Mouse (Mus musculus) layer of hippocampus, adult 11-12 months (tissue): Measurements from ENCODE around the gene Tspan13.

Experiments
- DNase-seq: peaks from one replicate; pipeline ENCODE4 v3.0.0; 2022; ENCODE audit warnings: low spot score

Tspan13 gene

GRCm38 (mm10) chr12:36030660-36031363, 11.5 kb downstream of the Tspan13 start:
- DNase-seq = no peak

GRCm38 (mm10) chr12:36029687-36030086, 12.6 kb downstream of the Tspan13 start:
- DNase-seq = no peak

GRCm38 (mm10) chr12:36028968-36029645, 13.2 kb downstream of the Tspan13 start:
- peak; percentile 28 for DNase-seq

- no peak for DNase-seq
Measured at GRCm38 (mm10) chr12:36027171-36027570, 15.1 kb downstream of the Tspan13 start.

GRCm38 (mm10) chr12:36026126-36026525, 16.2 kb downstream of the Tspan13 start:
- DNase-seq = no peak

DNA sequence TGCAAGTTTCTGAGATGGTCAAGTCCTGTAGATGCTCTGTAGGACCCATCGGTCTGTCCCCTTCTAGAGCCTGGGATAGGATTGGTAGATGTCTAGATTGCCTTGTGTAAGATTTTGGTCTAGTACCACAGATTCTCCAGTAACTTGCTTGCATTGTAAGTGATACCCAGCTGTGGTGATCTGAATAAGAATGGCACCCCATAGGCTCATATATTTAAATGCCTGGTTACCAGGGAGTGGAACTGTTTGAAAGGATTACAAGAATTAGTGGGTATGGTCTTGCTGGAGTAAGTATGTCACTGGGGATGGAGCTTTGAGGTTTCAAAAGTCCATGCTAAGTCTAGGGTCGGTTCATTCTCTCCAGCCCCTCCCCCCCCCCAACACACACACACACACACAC, 21.6 kb downstream of the Tspan13 start:
- DNase-seq = no peak

DNA sequence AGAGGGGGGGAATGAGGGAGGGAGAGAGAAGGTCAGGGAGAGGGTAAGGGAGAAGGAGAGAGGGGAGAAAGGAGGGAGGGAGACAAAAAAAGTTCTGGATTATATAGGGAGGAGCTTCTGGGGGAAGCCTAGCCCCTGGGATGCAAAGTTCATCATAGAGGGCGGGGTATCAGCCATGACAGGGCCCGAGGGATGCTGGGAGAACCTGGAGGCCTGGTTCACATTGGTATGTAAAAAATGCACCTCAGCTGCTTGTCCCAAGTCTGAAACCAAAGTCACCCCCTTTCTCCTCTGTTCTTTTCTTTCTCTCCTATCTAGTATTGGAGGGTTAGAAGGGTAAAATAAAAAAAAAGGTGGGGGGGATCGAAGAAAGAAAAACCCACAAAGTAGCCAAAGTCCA, 22.2 kb downstream of the Tspan13 start:
- DNase-seq = no peak

GRCm38 (mm10) chr12:36019572-36019971, 22.7 kb downstream of the Tspan13 start:
- DNase-seq = no peak

- no peak for DNase-seq
Measured at GRCm38 (mm10) chr12:36017791-36018190, 24.5 kb downstream of the Tspan13 start.

- DNase-seq = no peak
Measured at GRCm38 (mm10) chr12:36013216-36013910, 28.9 kb downstream of the Tspan13 start.

- DNase-seq = no peak
Measured at GRCm38 (mm10) chr12:36008364-36009047, 33.8 kb downstream of the Tspan13 start.

DNA sequence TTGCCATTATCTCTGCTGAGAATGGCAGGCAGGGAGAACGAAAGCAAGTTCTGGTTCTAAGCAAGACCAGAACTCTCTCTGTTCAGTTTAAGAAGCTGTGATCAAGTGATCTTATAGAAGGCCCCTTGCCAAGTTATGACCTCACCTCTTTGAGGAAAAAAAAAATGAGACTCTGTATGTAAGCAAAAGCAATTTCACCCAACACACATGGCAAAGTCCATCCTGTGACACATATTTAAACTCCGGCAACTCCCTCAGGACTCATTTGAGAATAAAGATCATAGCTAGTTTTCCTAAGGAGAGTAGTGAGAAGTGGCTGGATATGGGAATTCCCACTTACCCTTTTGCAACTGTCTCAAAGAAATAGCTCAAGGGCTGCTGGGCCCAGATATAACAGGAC, 34.7 kb downstream of the Tspan13 start:
- DNase-seq = no peak

DNA sequence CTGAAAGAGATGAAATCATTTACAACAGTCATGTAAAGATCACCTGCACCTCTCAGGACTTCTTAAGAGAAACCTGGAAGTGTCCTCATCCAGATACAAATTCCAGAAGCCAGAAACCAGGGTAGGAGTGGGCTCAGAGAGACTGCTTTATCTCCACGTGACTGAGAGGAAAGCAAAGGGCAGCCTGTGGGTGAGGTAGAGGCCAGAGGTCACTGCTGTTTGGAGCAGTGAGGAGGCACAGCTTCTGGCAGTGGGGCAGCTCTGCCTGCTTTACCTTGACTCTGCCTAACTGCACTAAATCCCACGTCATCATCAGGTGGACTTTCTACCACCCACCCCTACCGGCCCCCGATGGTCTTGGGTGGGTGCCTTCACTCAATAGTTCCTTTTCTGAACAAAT, 37.6 kb downstream of the Tspan13 start:
- no peak for DNase-seq

DNA sequence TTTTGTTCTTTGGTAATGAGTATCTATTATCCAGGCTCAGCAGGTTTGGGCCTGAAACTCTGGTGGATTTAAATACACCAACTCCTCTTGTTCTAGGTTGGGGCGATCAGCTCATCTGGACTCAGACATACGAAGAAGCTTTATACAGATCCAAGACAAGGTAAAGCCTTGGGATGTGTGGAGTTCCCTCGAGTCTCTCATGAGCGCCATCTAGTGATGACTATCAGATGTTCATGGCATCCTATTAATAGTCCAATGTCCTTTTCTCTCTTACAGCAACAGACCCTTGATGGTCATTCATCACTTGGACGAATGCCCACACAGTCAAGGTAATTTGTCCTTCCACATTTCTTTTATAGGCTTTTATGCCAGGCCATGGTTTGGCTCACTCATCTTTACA, 46.5 kb downstream of the Tspan13 start:
- DNase-seq = peak; percentile 43

- no peak for DNase-seq
Measured at GRCm38 (mm10) chr12:35994098-35994497, 48.2 kb downstream of the Tspan13 start.

GRCm38 (mm10) chr12:35993583-35993982, 48.7 kb downstream of the Tspan13 start:
- no peak for DNase-seq

- DNase-seq = no peak
Measured at GRCm38 (mm10) chr12:35992711-35993110, 49.6 kb downstream of the Tspan13 start, which contains the start of gene Agr2. Gene Agr2, plus strand, starts transcription at chr12:35992907.

DNA sequence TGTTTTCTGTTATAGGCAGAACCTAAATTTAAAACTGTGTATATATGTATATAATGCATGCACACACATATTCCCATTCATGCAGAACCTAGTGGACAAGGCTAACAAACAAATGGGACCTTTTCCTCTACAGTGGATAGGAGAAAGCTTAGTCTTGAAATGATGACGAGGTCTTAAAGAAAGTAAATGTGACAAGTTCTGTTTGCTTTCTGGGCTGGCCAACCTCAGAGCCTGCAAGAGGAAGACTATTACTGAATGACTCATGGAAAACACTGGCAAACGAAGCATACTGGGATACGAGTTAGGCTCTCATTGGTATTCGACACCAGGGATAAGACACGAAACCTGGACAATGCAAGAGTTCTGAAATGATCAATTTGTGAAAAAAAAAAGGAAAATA, 57.6 kb downstream of the Tspan13 start:
- DNase-seq = no peak

DNA sequence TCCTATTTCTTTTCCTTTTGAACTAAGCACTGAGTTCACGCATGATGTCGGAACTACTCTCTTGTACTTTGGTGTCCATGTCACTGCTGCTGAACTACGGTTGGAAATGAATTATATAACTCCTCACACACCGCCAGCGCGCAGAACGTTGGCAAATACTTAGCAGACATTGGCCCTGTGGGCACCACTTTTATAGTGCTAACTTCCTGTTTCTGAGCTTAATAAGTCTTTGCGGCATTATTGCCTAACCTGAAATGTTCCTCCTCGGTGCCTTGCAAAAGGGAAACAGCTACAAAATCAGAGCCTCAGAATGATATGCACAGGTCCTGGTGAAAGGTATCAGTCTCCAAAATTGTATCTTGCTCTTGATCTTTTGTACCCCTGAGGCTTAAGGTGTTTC, 58.8 kb downstream of the Tspan13 start:
- no peak for DNase-seq

GRCm38 (mm10) chr12:35981732-35982360, 60.5 kb downstream of the Tspan13 start:
- DNase-seq = no peak

GRCm38 (mm10) chr12:35979625-35980024, 62.7 kb downstream of the Tspan13 start:
- no peak for DNase-seq

DNA sequence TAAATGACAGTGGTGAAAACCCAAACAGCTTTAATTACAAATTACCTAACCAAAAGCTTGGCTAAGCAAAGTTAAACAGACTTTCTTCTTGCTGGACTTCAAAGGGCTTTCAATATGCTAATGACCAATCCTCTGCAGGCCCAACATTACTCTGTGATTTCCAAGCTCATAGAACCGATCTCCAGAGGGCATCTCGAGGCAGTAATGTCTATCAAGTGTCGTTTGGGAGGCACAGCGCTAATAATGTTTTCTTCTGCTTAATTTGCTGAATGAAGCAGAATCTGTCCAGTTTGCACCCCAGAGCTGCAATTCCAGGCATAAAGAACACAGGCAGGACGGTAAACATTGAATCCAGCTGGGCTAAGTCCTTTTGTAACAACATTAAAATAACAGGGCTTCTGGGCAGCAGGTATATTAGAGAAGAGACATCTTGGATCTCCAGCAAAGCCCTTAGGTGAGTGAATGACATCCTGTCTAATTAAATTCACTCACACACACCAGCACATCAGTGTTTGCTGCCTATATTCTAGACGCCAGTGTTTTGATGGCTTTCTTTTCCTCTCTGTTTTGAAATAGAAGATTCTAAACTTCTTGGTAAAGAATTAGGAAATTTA, 64.6 kb downstream of the Tspan13 start:
- no peak for DNase-seq
